Mouse (Mus musculus) lung, embryonic 14.5 days (tissue): ENCODE measurements around the gene Umad1. TPM values are rescaled to one million over a fixed set of nuclear protein-coding genes. Genes with fewer than 3 reads are reported as not detected.

Experiments used
- ATAC-seq: fragments of 200-750 bp; cut with Nextera tagmentation; 2 replicates; pipeline ENCODE4 v1.8.0; 2017; ENCODE audit warnings: mild to moderate bottlenecking, moderate TSS enrichment, moderate library complexity; ENCODE audit not compliant: insufficient read depth
- DNase-seq: peaks from one replicate; pipeline ENCODE4 v3.0.0-alpha.2; 2015
- H3K27ac ChIP-seq: fragments of 300-500 bp; sonication (generic); 2 replicates; pipeline ENCODE4 v1.5.1; 2014; ENCODE audit warnings: low read depth, mild to moderate bottlenecking, moderate library complexity
- H3K27me3 ChIP-seq: fragments of 300-500 bp; sonication (generic); 2 replicates; pipeline ENCODE4 v1.6.1; 2014; ENCODE audit warnings: low read length, control low read depth; ENCODE audit not compliant: insufficient read depth
- H3K36me3 ChIP-seq: fragments of 300-500 bp; sonication (generic); 2 replicates; pipeline ENCODE4 v1.6.1; 2014; ENCODE audit warnings: control low read depth; ENCODE audit not compliant: insufficient read depth
- H3K4me1 ChIP-seq: fragments of 300-500 bp; sonication (generic); 2 replicates; pipeline ENCODE4 v1.6.1; 2014; ENCODE audit warnings: antibody characterized with exemption, control low read depth; ENCODE audit not compliant: insufficient read depth
- H3K4me2 ChIP-seq: fragments of 300-500 bp; sonication (generic); 2 replicates; pipeline ENCODE4 v1.6.1; 2014; ENCODE audit warnings: mild to moderate bottlenecking
- H3K4me3 ChIP-seq: fragments of 300-500 bp; sonication (generic); 2 replicates; pipeline ENCODE4 v1.5.1; 2014; ENCODE audit warnings: low read depth, low read length
- H3K9ac ChIP-seq: fragments of 300-500 bp; sonication (generic); 2 replicates; pipeline ENCODE4 v1.6.1; 2014
- H3K9me3 ChIP-seq: fragments of 300-500 bp; sonication (generic); 2 replicates; pipeline ENCODE4 v1.6.1; 2016; ENCODE audit warnings: low read depth, low read length, control low read depth
- CTCF ChIP-seq: IDR thresholded peaks from 2 replicates; pipeline ENCODE4 v1.5.1; 2016; ENCODE audit warnings: antibody characterized with exemption, low read depth
- WGBS: fragments of 180-500 bp; shearing (Covaris S2); extraction: QIAGEN DNeasy Blood & Tissue Kit; methylation state at CpG from one replicate; pipeline ENCODE4 v1.1.7; 2014; 5-methylcytosine and 5-hydroxymethylcytosine counted together
- polyA plus RNA-seq: library from polyadenylated mRNA; unstranded; fragments of >200 nt; fragmentation: Nextera tagmentation; extraction: Ambion mirVana; gene quantifications from 2 replicates; pipeline ENCODE4 v1.2.1, GENCODE M21; 2014

Gene Umad1
- polyA plus RNA-seq, 1 experiment from 2014 or later = 21.1 TPM

- Histone ChIP-seq H3K36me3 (no peaks in the 10 kb centered on the region), H3K9me3 (no peaks in the 10 kb centered on the region), H3K4me2 (no peak overlapping the region), H3K4me3 (no peak overlapping the region), H3K27ac (no peak overlapping the region), H3K4me1 (no peaks in the 10 kb centered on the region), H3K9ac (no peak overlapping the region), H3K27me3 (no peaks in the 10 kb centered on the region)
- ATAC-seq (no peak), DNase-seq (no peak)
- whole genome bisulfite sequencing = 63% methylated on average over 1 of the region's 1 CpGs
- no peak for TF ChIP-seq CTCF
Observed at GRCm38 (mm10) chr6:8399710-8400109, 140.6 kb downstream of the Umad1 start.

GRCm38 (mm10) chr6:8403127-8403526 is 144.0 kb downstream of the Umad1 start:
- 82% methylated on average over 5 of the region's 5 CpGs for WGBS
- no peak for TF ChIP-seq CTCF

GRCm38 (mm10) chr6:8405844-8406243 is 146.8 kb downstream of the Umad1 start:
- Histone ChIP-seq H3K36me3 (no peaks in the 10 kb centered on the region), H3K4me3 (no peak overlapping the region), H3K9ac (no peak overlapping the region), H3K9me3 (no peaks in the 10 kb centered on the region), H3K27me3 (no peaks in the 10 kb centered on the region), H3K4me2 (no peak overlapping the region), H3K4me1 (no peaks in the 10 kb centered on the region), H3K27ac (no peak overlapping the region)
- ATAC-seq (no peak), DNase-seq (no peak)
- WGBS = 82% methylated on average over 5 of the region's 5 CpGs
- no peak for TF ChIP-seq CTCF

More at GRCm38 (mm10) chr6:8403127-8403526, 144.0 kb downstream of the Umad1 start:
- no peak for DNase-seq
- no peak overlapping the region for H3K9ac ChIP-seq
- no peaks in the 10 kb centered on the region for H3K9me3 ChIP-seq
- no peaks in the 10 kb centered on the region for H3K36me3 ChIP-seq
- H3K4me3 ChIP-seq = no peak overlapping the region
- H3K4me2 ChIP-seq = no peak overlapping the region
- no peak overlapping the region for H3K27ac ChIP-seq
- no peaks in the 10 kb centered on the region for H3K4me1 ChIP-seq
- ATAC-seq = no peak
- H3K27me3 ChIP-seq = no peaks in the 10 kb centered on the region

- no peaks in the 10 kb centered on the region for H3K36me3 ChIP-seq
- H3K9ac ChIP-seq = no peak overlapping the region
- no peaks in the 10 kb centered on the region for H3K9me3 ChIP-seq
- H3K27me3 ChIP-seq = no peaks in the 10 kb centered on the region
- no peak overlapping the region for H3K4me3 ChIP-seq
- H3K4me2 ChIP-seq = no peak overlapping the region
- WGBS = 74% methylated on average over 2 of the region's 2 CpGs
- TF ChIP-seq CTCF = no peak
- ATAC-seq (no peak), DNase-seq (no peak)
- no peaks in the 10 kb centered on the region for H3K4me1 ChIP-seq
- no peak overlapping the region for H3K27ac ChIP-seq
Observed at GRCm38 (mm10) chr6:8408332-8408731, 149.2 kb downstream of the Umad1 start.

GRCm38 (mm10) chr6:8409865-8410264 is 150.8 kb downstream of the Umad1 start:
- no peak overlapping the region for H3K4me2 ChIP-seq
- no peak overlapping the region for H3K27ac ChIP-seq
- ATAC-seq (no peak), DNase-seq (no peak)
- H3K9me3 ChIP-seq = no peaks in the 10 kb centered on the region
- no peaks in the 10 kb centered on the region for H3K36me3 ChIP-seq
- WGBS = 77% methylated on average over 4 of the region's 4 CpGs
- H3K27me3 ChIP-seq = no peaks in the 10 kb centered on the region
- TF ChIP-seq CTCF = no peak
- no peak overlapping the region for H3K9ac ChIP-seq
- H3K4me3 ChIP-seq = no peak overlapping the region
- no peaks in the 10 kb centered on the region for H3K4me1 ChIP-seq

- Histone ChIP-seq H3K9me3 (no peaks in the 10 kb centered on the region), H3K9ac (no peak overlapping the region), H3K4me2 (no peak overlapping the region), H3K4me3 (no peak overlapping the region), H3K27me3 (no peaks in the 10 kb centered on the region), H3K36me3 (no peaks in the 10 kb centered on the region), H3K4me1 (no peaks in the 10 kb centered on the region), H3K27ac (no peak overlapping the region)
- ATAC-seq (no peak), DNase-seq (no peak)
- WGBS = 67% methylated on average over 10 of the region's 10 CpGs
- no peak for TF ChIP-seq CTCF
Observed at GRCm38 (mm10) chr6:8412845-8413598, 153.9 kb downstream of the Umad1 start.

- WGBS = 47% methylated on average over 9 of the region's 9 CpGs
- no peaks in the 10 kb centered on the region for H3K4me1 ChIP-seq
- H3K9me3 ChIP-seq = no peaks in the 10 kb centered on the region
- ATAC-seq (no peak), DNase-seq (peak; percentile 26)
- no peak for TF ChIP-seq CTCF
- H3K27me3 ChIP-seq = no peaks in the 10 kb centered on the region
- H3K36me3 ChIP-seq = no peaks in the 10 kb centered on the region
- H3K9ac ChIP-seq = no peak overlapping the region
- peak overlapping the region; percentile 65 for H3K27ac ChIP-seq
- no peak overlapping the region for H3K4me3 ChIP-seq
- peak overlapping the region; percentile 20; the same call in 1 of the 2 replicates for H3K4me2 ChIP-seq
Observed at GRCm38 (mm10) chr6:8414020-8414419, 154.9 kb downstream of the Umad1 start.
